Mouse (Mus musculus): ENCODE results near the gene Bola1.
A peak's percentile ranks its signal among the peaks of the same experiment; 100 is the strongest.

GRCm38 (mm10) chr3:96219661-96220130 lies at the start of gene Bola1, which contains the start of gene Hist2h2ab:
- TF ChIP-seq JUND (conservative IDR thresholded peaks at IDR 0.05; ENCODE audit: low read depth, low read length): 0 out of 2 replicates have a peak, but pooled peaks have one; percentile 7
- TF ChIP-seq CTCF (conservative IDR thresholded peaks at IDR 0.05 in 1 of 2, IDR thresholded peaks at IDR 0.05 in 1 of 2; ENCODE audit: low read depth in 2 of 2, low read length in 2 of 2): no peak
- 0 out of 2 replicates have a peak, but pooled peaks have one; percentile 37 for TF ChIP-seq MAFK (IDR thresholded peaks at IDR 0.05; ENCODE audit: insufficient replicate concordance, low read length)

Measured in CH12.LX (cell line).